Mouse (Mus musculus): Measurements from ENCODE around the gene Taf1. TPM values are rescaled to one million over a fixed set of nuclear protein-coding genes. Genes with fewer than 3 reads are reported as not detected.

Gene Taf1
- polyA plus RNA-seq, 1 experiment = 41.9 TPM

- WGBS = 97% methylated on average over 3 of the region's 3 CpGs
- no peaks in the 10 kb centered on the region for H3K4me1 ChIP-seq (ENCODE audit: control insufficient read depth, insufficient read depth, low read length)
- DNase-seq = no peak
- no peaks in the 10 kb centered on the region for H3K27me3 ChIP-seq (ENCODE audit: control insufficient read depth, insufficient read depth, low read length)
- no peak overlapping the region for H3K4me3 ChIP-seq (replicated peaks; ENCODE audit: insufficient read depth, low read depth, low read length)
- H3K27ac ChIP-seq (ENCODE audit: insufficient read depth, low read length) = no peak overlapping the region
- TF ChIP-seq POLR2A (IDR thresholded peaks at IDR 0.05; ENCODE audit: borderline replicate concordance, insufficient read depth, low read length) = no peak
- TF ChIP-seq CTCF (IDR thresholded peaks at IDR 0.05; ENCODE audit: borderline replicate concordance, insufficient read depth, low read depth, low read length) = no peak
Observed at GRCm38 (mm10) chrX:101616183-101616582, 83.6 kb downstream of the Taf1 start.

DNA sequence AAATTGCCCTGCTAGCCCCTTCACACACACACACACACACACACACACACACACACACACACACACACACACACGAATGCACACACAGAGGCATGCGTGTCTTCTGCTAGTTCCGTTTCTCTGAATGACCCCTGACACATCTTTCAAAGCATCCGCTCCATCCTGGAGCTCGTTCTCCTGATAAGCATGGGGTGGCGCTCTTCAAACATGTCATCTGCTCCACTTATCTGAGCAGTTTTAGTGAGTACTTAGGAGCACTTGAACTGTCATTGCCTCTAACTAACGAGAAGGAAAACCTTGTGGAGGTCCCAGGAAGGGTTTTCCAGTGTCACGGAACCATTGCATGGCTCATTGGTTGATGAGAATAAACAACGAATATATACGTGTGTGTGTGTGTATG, 85.4 kb downstream of the Taf1 start:
- 69% methylated on average over 10 of the region's 10 CpGs for WGBS

DNA sequence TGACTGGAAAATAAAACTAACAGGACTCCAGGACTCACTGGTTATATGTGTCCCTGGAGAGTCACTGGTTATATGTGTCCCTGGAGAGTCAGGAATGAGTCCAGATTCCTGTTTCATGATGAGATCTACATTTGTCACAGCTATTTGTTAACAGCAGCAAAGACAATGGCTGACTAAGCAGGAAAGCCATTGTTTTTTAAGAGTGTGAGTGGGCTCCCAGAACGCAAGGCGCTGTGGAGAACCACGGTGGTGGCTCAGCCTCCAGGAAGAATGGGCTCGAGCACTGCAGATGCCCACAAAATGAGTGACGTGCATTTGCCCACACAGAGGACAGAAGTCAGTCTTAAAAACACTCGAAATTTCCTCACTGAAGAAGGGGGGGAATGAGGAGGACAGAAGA, 87.8 kb downstream of the Taf1 start:
- no peak overlapping the region for H3K27ac ChIP-seq (ENCODE audit: insufficient read depth, low read length)
- no peaks in the 10 kb centered on the region for H3K4me1 ChIP-seq (ENCODE audit: control insufficient read depth, insufficient read depth, low read length)
- no peak overlapping the region for H3K4me3 ChIP-seq (replicated peaks; ENCODE audit: insufficient read depth, low read depth, low read length)
- no peaks in the 10 kb centered on the region for H3K27me3 ChIP-seq (ENCODE audit: control insufficient read depth, insufficient read depth, low read length)
- DNase-seq = no peak
- no peak for TF ChIP-seq CTCF (IDR thresholded peaks at IDR 0.05; ENCODE audit: borderline replicate concordance, insufficient read depth, low read depth, low read length)
- no peak for TF ChIP-seq POLR2A (IDR thresholded peaks at IDR 0.05; ENCODE audit: borderline replicate concordance, insufficient read depth, low read length)
- WGBS = 35% methylated on average over 6 of the region's 6 CpGs

More for the DNA sequence above, 85.4 kb downstream of the Taf1 start:
- Histone ChIP-seq H3K27ac (ENCODE audit: insufficient read depth, low read length) (no peak overlapping the region), H3K4me1 (ENCODE audit: control insufficient read depth, insufficient read depth, low read length) (no peaks in the 10 kb centered on the region), H3K27me3 (ENCODE audit: control insufficient read depth, insufficient read depth, low read length) (no peaks in the 10 kb centered on the region), H3K4me3 (replicated peaks; ENCODE audit: insufficient read depth, low read depth, low read length) (no peak overlapping the region)
- DNase-seq = no peak
- no peak for TF ChIP-seq CTCF (IDR thresholded peaks at IDR 0.05; ENCODE audit: borderline replicate concordance, insufficient read depth, low read depth, low read length)
- TF ChIP-seq POLR2A (IDR thresholded peaks at IDR 0.05; ENCODE audit: borderline replicate concordance, insufficient read depth, low read length) = no peak

GRCm38 (mm10) chrX:101622539-101622938, 90.0 kb downstream of the Taf1 start:
- TF ChIP-seq CTCF (IDR thresholded peaks at IDR 0.05; ENCODE audit: borderline replicate concordance, insufficient read depth, low read depth, low read length) = no peak
- no peak for TF ChIP-seq POLR2A (IDR thresholded peaks at IDR 0.05; ENCODE audit: borderline replicate concordance, insufficient read depth, low read length)
- no peak overlapping the region for H3K4me3 ChIP-seq (replicated peaks; ENCODE audit: insufficient read depth, low read depth, low read length)
- no peak overlapping the region for H3K27ac ChIP-seq (ENCODE audit: insufficient read depth, low read length)
- no peaks in the 10 kb centered on the region for H3K4me1 ChIP-seq (ENCODE audit: control insufficient read depth, insufficient read depth, low read length)
- DNase-seq = no peak
- no peaks in the 10 kb centered on the region for H3K27me3 ChIP-seq (ENCODE audit: control insufficient read depth, insufficient read depth, low read length)
- 47% methylated on average over 3 of the region's 3 CpGs for WGBS

- H3K27ac ChIP-seq (ENCODE audit: insufficient read depth, low read length) = no peak overlapping the region
- WGBS = 65% methylated on average over 9 of the region's 9 CpGs
- no peak for TF ChIP-seq POLR2A (IDR thresholded peaks at IDR 0.05; ENCODE audit: borderline replicate concordance, insufficient read depth, low read length)
- no peak for TF ChIP-seq CTCF (IDR thresholded peaks at IDR 0.05; ENCODE audit: borderline replicate concordance, insufficient read depth, low read depth, low read length)
Observed at GRCm38 (mm10) chrX:101636821-101637525, 104.4 kb downstream of the Taf1 start.

DNA sequence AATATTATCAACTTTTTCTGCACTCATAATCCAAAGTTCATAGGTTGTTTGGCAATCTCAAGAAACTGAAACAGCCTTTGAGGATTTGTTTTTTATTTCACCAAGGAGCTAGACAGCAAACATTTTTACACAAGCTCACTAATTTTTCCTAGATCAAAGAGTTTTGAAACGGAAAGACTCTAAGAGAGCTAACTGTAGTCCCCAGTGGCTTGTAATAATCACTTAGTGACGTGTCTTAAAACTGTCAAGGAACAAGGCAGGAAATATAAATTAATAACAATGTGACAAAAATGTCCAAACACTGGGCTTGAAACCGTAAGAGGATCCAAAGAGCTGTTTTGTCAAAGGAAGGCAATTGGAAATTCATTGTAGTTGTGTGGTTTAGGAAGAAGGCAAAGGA, 106.3 kb downstream of the Taf1 start:
- no peak overlapping the region for H3K4me3 ChIP-seq (replicated peaks; ENCODE audit: insufficient read depth, low read depth, low read length)
- no peaks in the 10 kb centered on the region for H3K4me1 ChIP-seq (ENCODE audit: control insufficient read depth, insufficient read depth, low read length)
- DNase-seq = no peak
- H3K27me3 ChIP-seq (ENCODE audit: control insufficient read depth, insufficient read depth, low read length) = no peaks in the 10 kb centered on the region
- H3K27ac ChIP-seq (ENCODE audit: insufficient read depth, low read length) = peak overlapping the region; percentile 20; the same call in 1 of the 2 replicates
- WGBS = 51% methylated on average over 3 of the region's 3 CpGs
- TF ChIP-seq CTCF (IDR thresholded peaks at IDR 0.05; ENCODE audit: borderline replicate concordance, insufficient read depth, low read depth, low read length) = no peak
- TF ChIP-seq POLR2A (IDR thresholded peaks at IDR 0.05; ENCODE audit: borderline replicate concordance, insufficient read depth, low read length) = no peak

More at GRCm38 (mm10) chrX:101636821-101637525, 104.4 kb downstream of the Taf1 start:
- H3K4me3 ChIP-seq (replicated peaks; ENCODE audit: insufficient read depth, low read depth, low read length) = no peak overlapping the region
- H3K4me1 ChIP-seq (ENCODE audit: control insufficient read depth, insufficient read depth, low read length) = no peaks in the 10 kb centered on the region
- H3K27me3 ChIP-seq (ENCODE audit: control insufficient read depth, insufficient read depth, low read length) = no peaks in the 10 kb centered on the region
- no peak for DNase-seq

DNA sequence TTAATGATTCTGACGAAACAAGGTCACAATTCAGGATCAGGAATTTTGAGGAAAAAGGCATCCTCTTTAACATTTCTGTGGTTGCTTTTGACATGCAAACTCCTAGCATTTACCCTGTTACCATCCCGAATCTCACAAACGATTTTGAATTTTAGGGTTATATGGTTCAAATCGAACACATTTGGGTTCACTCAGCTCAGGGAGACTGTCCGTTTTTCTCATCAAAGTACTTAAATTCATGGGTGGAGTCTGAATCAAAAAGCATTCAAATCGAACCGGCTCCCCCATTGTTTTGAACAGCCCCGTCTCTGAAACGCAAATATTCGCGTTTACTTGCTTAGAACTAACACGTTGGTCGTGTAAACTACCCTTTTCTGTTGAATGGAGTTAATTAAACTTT, 106.8 kb downstream of the Taf1 start:
- Histone ChIP-seq H3K27me3 (ENCODE audit: control insufficient read depth, insufficient read depth, low read length) (no peaks in the 10 kb centered on the region), H3K4me1 (ENCODE audit: control insufficient read depth, insufficient read depth, low read length) (no peaks in the 10 kb centered on the region), H3K4me3 (replicated peaks; ENCODE audit: insufficient read depth, low read depth, low read length) (peak overlapping the region; percentile 96), H3K27ac (ENCODE audit: insufficient read depth, low read length) (peak overlapping the region; percentile 20; the same call in 1 of the 2 replicates)
- WGBS = 8% methylated on average over 13 of the region's 13 CpGs
- TF ChIP-seq CTCF (IDR thresholded peaks at IDR 0.05; ENCODE audit: borderline replicate concordance, insufficient read depth, low read depth, low read length) = no peak
- TF ChIP-seq POLR2A (IDR thresholded peaks at IDR 0.05; ENCODE audit: borderline replicate concordance, insufficient read depth, low read length) = no peak
- no peak for DNase-seq

GRCm38 (mm10) chrX:101639741-101640166, 107.2 kb downstream of the Taf1 start, which contains the start of gene Ogt:
TSS of gene Ogt (plus strand) at chrX:101640060.
- Histone ChIP-seq H3K4me1 (ENCODE audit: control insufficient read depth, insufficient read depth, low read length) (no peaks in the 10 kb centered on the region), H3K27me3 (ENCODE audit: control insufficient read depth, insufficient read depth, low read length) (no peaks in the 10 kb centered on the region), H3K4me3 (replicated peaks; ENCODE audit: insufficient read depth, low read depth, low read length) (peak within 1 kb of the TSS; percentile 96), H3K27ac (ENCODE audit: insufficient read depth, low read length) (peak within 1 kb of the TSS; percentile 90)
- 4% methylated on average over 24 of the region's 24 CpGs for WGBS
- DNase-seq = peak; percentile 91 to 93
- peak; percentile 71; the same call in 1 of the 2 replicates for TF ChIP-seq POLR2A (IDR thresholded peaks at IDR 0.05; ENCODE audit: borderline replicate concordance, insufficient read depth, low read length)
- no peak for TF ChIP-seq CTCF (IDR thresholded peaks at IDR 0.05; ENCODE audit: borderline replicate concordance, insufficient read depth, low read depth, low read length)
